Mouse (Mus musculus) stomach, postnatal 0 days (tissue): ENCODE data around the gene Il1r1. TPM values are rescaled to one million over a fixed set of nuclear protein-coding genes. Genes with fewer than 3 reads are reported as not detected.

ENCODE experiments used
- ATAC-seq: fragments of 200-750 bp; cut with Nextera tagmentation; 2 replicates; pipeline ENCODE4 v1.8.0; 2017; ENCODE audit not compliant: low FRiP score, low TSS enrichment
- DNase-seq: peaks from one replicate; pipeline ENCODE4 v3.0.0-alpha.2; 2016; ENCODE audit warnings: low spot score
- H3K27ac ChIP-seq: fragments of 300-500 bp; sonication (generic); replicated peaks from 2 replicates; pipeline ENCODE4 v1.5.1; 2014; ENCODE audit warnings: mild to moderate bottlenecking, control low read depth
- H3K27me3 ChIP-seq: fragments of 300-500 bp; sonication (generic); 2 replicates; pipeline ENCODE4 v1.6.1; 2014; ENCODE audit warnings: low read length; ENCODE audit not compliant: control insufficient read depth, insufficient read depth
- H3K36me3 ChIP-seq: fragments of 300-500 bp; sonication (generic); 2 replicates; pipeline ENCODE4 v1.6.1; 2014; ENCODE audit warnings: low read length, mixed read lengths; ENCODE audit not compliant: control insufficient read depth, insufficient read depth
- H3K4me1 ChIP-seq: fragments of 300-500 bp; sonication (generic); replicated peaks from 2 replicates; pipeline ENCODE4 v1.6.1; 2014; ENCODE audit warnings: antibody characterized with exemption; ENCODE audit not compliant: control insufficient read depth, insufficient read depth
- H3K4me2 ChIP-seq: fragments of 300-500 bp; sonication (generic); replicated peaks from 2 replicates; pipeline ENCODE4 v1.6.1; 2014; ENCODE audit warnings: low read depth, mild to moderate bottlenecking, control low read depth, moderate library complexity
- H3K4me3 ChIP-seq: fragments of 300-500 bp; sonication (generic); 2 replicates; pipeline ENCODE4 v1.5.1; 2014; ENCODE audit warnings: low read depth, low read length, control low read depth
- H3K9ac ChIP-seq: fragments of 300-500 bp; sonication (generic); 2 replicates; pipeline ENCODE4 v1.6.1; 2014; ENCODE audit warnings: mild to moderate bottlenecking, low read length, control low read depth, mixed read lengths
- H3K9me3 ChIP-seq: fragments of 300-500 bp; sonication (generic); 2 replicates; pipeline ENCODE4 v1.6.1; 2016; ENCODE audit warnings: low read length; ENCODE audit not compliant: control insufficient read depth
- CTCF ChIP-seq: IDR thresholded peaks from 2 replicates; pipeline ENCODE4 v1.5.1; 2016; ENCODE audit warnings: antibody characterized with exemption, low read depth, mild to moderate bottlenecking, moderate library complexity
- EP300 ChIP-seq: optimal IDR thresholded peaks from 2 replicates; pipeline ENCODE3; 2016; ENCODE audit warnings: antibody characterized with exemption
- WGBS: fragments of 180-500 bp; shearing (Covaris S2); extraction: QIAGEN DNeasy Blood & Tissue Kit; methylation state at CpG from one replicate; pipeline ENCODE4 v1.1.7; 2014; 5-methylcytosine and 5-hydroxymethylcytosine counted together
- polyA plus RNA-seq: library from polyadenylated mRNA; unstranded; fragments of >200 nt; fragmentation: Nextera tagmentation; extraction: Ambion mirVana; gene quantifications from 2 replicates; pipeline ENCODE4 v1.2.1, GENCODE M21; 2015

Gene Il1r1
- polyA plus RNA-seq, 1 experiment from 2014 or later, result 7.3 TPM

GRCm38 (mm10) chr1:40181716-40182115, 43.2 kb upstream of the Il1r1 start:
- WGBS, result 67% methylated on average over 3 of the region's 3 CpGs
- DNase-seq, result peak; percentile 4
- no peak overlapping the region for H3K9ac ChIP-seq
- ATAC-seq, result no peak
- H3K27ac ChIP-seq, result no peak overlapping the region
- no peaks in the 10 kb centered on the region for H3K4me1 ChIP-seq
- H3K4me2 ChIP-seq, result no peak overlapping the region
- no peaks in the 10 kb centered on the region for H3K9me3 ChIP-seq
- H3K4me3 ChIP-seq, result no peak overlapping the region
- H3K36me3 ChIP-seq, result no peaks in the 10 kb centered on the region
- no peaks in the 10 kb centered on the region for H3K27me3 ChIP-seq
- no peak for TF ChIP-seq CTCF
- TF ChIP-seq EP300, result no peak

GRCm38 (mm10) chr1:40183410-40183809, 41.5 kb upstream of the Il1r1 start:
- H3K9ac ChIP-seq, result no peak overlapping the region
- no peak for ATAC-seq
- TF ChIP-seq CTCF (no peak), EP300 (no peak)
- H3K36me3 ChIP-seq, result no peaks in the 10 kb centered on the region
- H3K4me1 ChIP-seq, result no peaks in the 10 kb centered on the region
- H3K4me2 ChIP-seq, result no peak overlapping the region
- no peaks in the 10 kb centered on the region for H3K9me3 ChIP-seq
- no peak for DNase-seq
- no peaks in the 10 kb centered on the region for H3K27me3 ChIP-seq
- H3K27ac ChIP-seq, result no peak overlapping the region
- no peak overlapping the region for H3K4me3 ChIP-seq

- H3K9me3 ChIP-seq, result no peaks in the 10 kb centered on the region
- no peak overlapping the region for H3K4me3 ChIP-seq
- H3K4me1 ChIP-seq, result no peaks in the 10 kb centered on the region
- ATAC-seq (no peak), DNase-seq (peak; percentile 29)
- H3K9ac ChIP-seq, result no peak overlapping the region
- no peaks in the 10 kb centered on the region for H3K36me3 ChIP-seq
- no peak overlapping the region for H3K4me2 ChIP-seq
- TF ChIP-seq EP300 (no peak), CTCF (no peak)
- H3K27me3 ChIP-seq, result no peaks in the 10 kb centered on the region
- 55% methylated on average over 1 of the region's 1 CpGs for WGBS
- H3K27ac ChIP-seq, result no peak overlapping the region
These were observed 36.9 kb upstream of the Il1r1 start for GRCm38 (mm10) chr1:40187961-40188360.

- Histone ChIP-seq H3K27me3 (no peaks in the 10 kb centered on the region), H3K9me3 (no peaks in the 10 kb centered on the region), H3K4me3 (no peak overlapping the region), H3K4me2 (no peak overlapping the region), H3K9ac (no peak overlapping the region), H3K4me1 (no peaks in the 10 kb centered on the region), H3K27ac (no peak overlapping the region), H3K36me3 (no peaks in the 10 kb centered on the region)
- TF ChIP-seq EP300, result no peak
- TF ChIP-seq CTCF, result no peak
- WGBS, result 58% methylated on average over 5 of the region's 5 CpGs
- DNase-seq, result no peak
- ATAC-seq, result no peak
These were observed 34.9 kb upstream of the Il1r1 start for GRCm38 (mm10) chr1:40190025-40190424.

GRCm38 (mm10) chr1:40190837-40191236, 34.0 kb upstream of the Il1r1 start:
- Histone ChIP-seq H3K9ac (no peak overlapping the region), H3K4me1 (no peaks in the 10 kb centered on the region), H3K4me2 (no peak overlapping the region), H3K27me3 (no peaks in the 10 kb centered on the region), H3K36me3 (no peaks in the 10 kb centered on the region), H3K4me3 (no peak overlapping the region), H3K9me3 (no peaks in the 10 kb centered on the region), H3K27ac (no peak overlapping the region)
- DNase-seq (no peak), ATAC-seq (no peak)
- WGBS, result 68% methylated on average over 5 of the region's 5 CpGs
- TF ChIP-seq EP300 (no peak), CTCF (no peak)

GRCm38 (mm10) chr1:40194279-40194678, 30.6 kb upstream of the Il1r1 start:
- DNase-seq, result peak; percentile 17
- Histone ChIP-seq H3K9me3 (no peaks in the 10 kb centered on the region), H3K27ac (no peak overlapping the region; the same call in 1 of the 2 replicates), H3K4me2 (no peak overlapping the region), H3K4me3 (no peak overlapping the region), H3K4me1 (no peaks in the 10 kb centered on the region), H3K9ac (no peak overlapping the region), H3K27me3 (no peaks in the 10 kb centered on the region), H3K36me3 (no peaks in the 10 kb centered on the region)
- ATAC-seq, result peak; percentile 98
- WGBS, result 55% methylated on average over 2 of the region's 2 CpGs
- TF ChIP-seq CTCF, result no peak
- no peak for TF ChIP-seq EP300
